Mouse (Mus musculus) CH12.LX (cell line): ENCODE data around the gene Nol4l.

Experiments
- CTCF ChIP-seq, 2 experiments: IDR thresholded peaks in 1 of 2; conservative IDR thresholded peaks in 1 of 2; 2 replicates each; pipeline ENCODE4 v1.5.1; 2011 to 2012; ENCODE audit warnings: low read depth in 2 of 2, low read length in 2 of 2, improper control_type of control experiment in 1 of 2, inconsistent platforms in 1 of 2, mild to moderate bottlenecking in 1 of 2, moderate library complexity in 1 of 2
- ELF1 ChIP-seq: IDR thresholded peaks from 2 replicates; pipeline ENCODE4 v1.6.1; 2014; ENCODE audit warnings: low read depth, mild to moderate bottlenecking, inconsistent platforms, low read length, improper control_type of control experiment
- EP300 ChIP-seq: IDR thresholded peaks from 2 replicates; pipeline ENCODE4 v1.6.1; 2011; ENCODE audit warnings: low read length, improper control_type of control experiment
- MAFK ChIP-seq: IDR thresholded peaks from 2 replicates; pipeline ENCODE4 v1.6.1; 2011; ENCODE audit warnings: low read length, improper control_type of control experiment; ENCODE audit not compliant: insufficient replicate concordance
- NELFE ChIP-seq: IDR thresholded peaks from 2 replicates; pipeline ENCODE4 v1.6.1; 2011; ENCODE audit warnings: low read depth, low read length, improper control_type of control experiment
- NRF1 ChIP-seq: IDR thresholded peaks from 2 replicates; pipeline ENCODE4 v1.6.1; 2014; ENCODE audit warnings: low read depth, mild to moderate bottlenecking, inconsistent platforms, low read length, improper control_type of control experiment, moderate library complexity
- POLR2A ChIP-seq: IDR thresholded peaks from 2 replicates; pipeline ENCODE4 v1.6.1; 2011; ENCODE audit warnings: low read depth, mild to moderate bottlenecking, improper control_type of control experiment, low read length
- POLR2AphosphoS2 ChIP-seq: IDR thresholded peaks from 2 replicates; pipeline ENCODE4 v1.6.1; 2011; ENCODE audit warnings: low read depth, low read length, improper control_type of control experiment
- SIN3A ChIP-seq: IDR thresholded peaks from 2 replicates; pipeline ENCODE4 v1.6.1; 2012; ENCODE audit warnings: low read length, improper control_type of control experiment, inconsistent platforms
- TCF12 ChIP-seq: IDR thresholded peaks from 2 replicates; pipeline ENCODE4 v1.6.1; 2014; ENCODE audit warnings: low read depth, mild to moderate bottlenecking, inconsistent platforms, low read length, improper control_type of control experiment
- UBTF ChIP-seq: IDR thresholded peaks from 2 replicates; pipeline ENCODE4 v1.6.1; 2012; ENCODE audit warnings: low read depth, mild to moderate bottlenecking, inconsistent platforms, low read length, improper control_type of control experiment, moderate library complexity
- USF1 ChIP-seq: IDR thresholded peaks from 2 replicates; pipeline ENCODE4 v1.6.1; 2014; ENCODE audit warnings: low read depth, mild to moderate bottlenecking, inconsistent platforms, low read length, improper control_type of control experiment
- USF2 ChIP-seq: conservative IDR thresholded peaks from 2 replicates; pipeline ENCODE4 v1.6.1; 2011; ENCODE audit warnings: low read depth, low read length, improper control_type of control experiment
- ZMIZ1 ChIP-seq: IDR thresholded peaks from 2 replicates; pipeline ENCODE4 v1.6.1; 2012; ENCODE audit warnings: low read depth, mild to moderate bottlenecking, inconsistent platforms, low read length, improper control_type of control experiment

DNA sequence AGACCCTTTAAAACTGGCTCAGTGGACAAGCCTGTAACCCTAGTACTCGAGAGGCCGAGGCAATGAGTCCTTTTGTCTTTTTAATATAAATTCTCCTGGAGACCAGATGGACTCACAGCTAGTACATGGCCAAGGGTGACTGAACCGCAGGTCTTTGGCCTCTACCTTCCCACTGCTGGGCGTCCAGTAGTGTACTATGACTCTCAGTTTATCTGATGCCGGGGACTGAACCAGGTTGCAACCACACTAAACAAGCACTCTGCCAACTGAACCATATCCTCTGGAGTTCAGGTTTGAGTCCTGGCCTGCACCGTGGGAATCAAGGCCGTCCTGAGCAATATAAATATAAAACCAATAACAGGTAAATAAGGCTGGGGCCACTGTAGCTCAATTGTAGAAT is 24.8 kb upstream of the Nol4l start:
- TF ChIP-seq POLR2A, result no peak
- no peak for TF ChIP-seq EP300
- TF ChIP-seq TCF12, result no peak
- TF ChIP-seq CTCF (conservative IDR thresholded peaks at IDR 0.05 in 1 of 2, IDR thresholded peaks at IDR 0.05 in 1 of 2; ENCODE audit: low read depth in 2 of 2, low read length in 2 of 2), result no peak
- no peak for TF ChIP-seq NRF1
- TF ChIP-seq POLR2AphosphoS2, result no peak
- TF ChIP-seq USF2, result no peak
- TF ChIP-seq UBTF, result no peak
- TF ChIP-seq ZMIZ1, result no peak
- TF ChIP-seq MAFK, result no peak
- no peak for TF ChIP-seq USF1
- no peak for TF ChIP-seq NELFE
- TF ChIP-seq SIN3A, result no peak
- TF ChIP-seq ELF1, result no peak
